Mouse (Mus musculus) hindbrain, embryonic 10.5 days (tissue): ENCODE measurements around the gene Gm28710. TPM values are rescaled to one million over a fixed set of nuclear protein-coding genes. Genes with fewer than 3 reads are reported as not detected.

Experiments
- DNase-seq: peaks from one replicate; pipeline ENCODE4 v3.0.0-alpha.2; 2017; ENCODE audit warnings: low spot score
- H3K27ac ChIP-seq: fragments of 300-500 bp; sonication (generic); 2 replicates; pipeline ENCODE4 v1.5.1; 2016; ENCODE audit warnings: mild to moderate bottlenecking, moderate library complexity
- H3K27me3 ChIP-seq: fragments of 300-500 bp; sonication (generic); 2 replicates; pipeline ENCODE4 v1.6.1; 2016; ENCODE audit warnings: mild to moderate bottlenecking; ENCODE audit not compliant: poor library complexity, insufficient read depth, severe bottlenecking
- H3K36me3 ChIP-seq: fragments of 300-500 bp; sonication (generic); 2 replicates; pipeline ENCODE4 v1.6.1; 2016; ENCODE audit warnings: mild to moderate bottlenecking, moderate library complexity
- H3K4me1 ChIP-seq: fragments of 300-500 bp; sonication (generic); replicated peaks from 2 replicates; pipeline ENCODE4 v1.6.1; 2016; ENCODE audit warnings: mild to moderate bottlenecking
- H3K4me3 ChIP-seq: fragments of 300-500 bp; sonication (generic); 2 replicates; pipeline ENCODE4 v1.5.1; 2016; ENCODE audit warnings: mild to moderate bottlenecking, moderate library complexity
- H3K9me3 ChIP-seq: fragments of 300-500 bp; sonication (generic); 2 replicates; pipeline ENCODE4 v1.6.1; 2016; ENCODE audit warnings: mild to moderate bottlenecking, moderate library complexity
- WGBS: fragments of 180-500 bp; shearing (Covaris S2); methylation state at CpG from one replicate; pipeline ENCODE4 v1.1.7; 2016; 5-methylcytosine and 5-hydroxymethylcytosine counted together
- polyA plus RNA-seq: library from polyadenylated mRNA; unstranded; fragments of >200 nt; fragmentation: Nextera tagmentation; extraction: Ambion mirVana; gene quantifications from 2 replicates; pipeline ENCODE4 v1.2.1, GENCODE M21; 2016

The Gm28710 gene
- not detected in 2 replicates for polyA plus RNA-seq

DNA sequence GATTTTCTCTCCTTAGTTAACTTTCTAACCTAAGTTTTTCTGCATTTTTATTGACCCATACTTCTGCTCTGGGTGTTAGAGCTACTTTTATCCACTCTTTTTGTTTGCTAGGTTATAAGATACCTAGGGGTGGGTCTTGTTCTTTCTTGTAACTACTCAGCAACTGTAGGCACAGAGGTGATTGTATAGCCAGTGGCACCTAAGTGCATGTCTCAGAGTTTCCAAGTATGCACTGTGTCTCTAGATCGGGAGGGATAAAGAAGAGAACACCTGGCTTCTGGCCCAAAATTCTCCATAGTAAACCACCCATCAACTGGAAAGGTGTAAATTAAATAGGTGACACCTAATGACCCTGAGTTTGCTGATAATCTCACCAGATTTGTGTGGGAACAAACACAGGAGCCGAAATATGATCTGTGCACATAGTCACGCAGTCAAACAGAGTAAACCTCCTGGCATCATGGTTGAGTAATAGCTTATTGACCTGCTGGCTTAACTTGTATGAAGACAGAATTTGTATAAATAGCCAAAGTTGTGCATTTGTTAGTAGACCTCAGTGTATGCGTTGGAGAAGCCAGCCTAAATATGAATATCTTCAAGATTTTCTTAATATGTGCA is at the start of gene Gm28710:
Gm28710 (plus strand) TSS at position 568 of the 618 bp plus-strand sequence.
- H3K4me1 ChIP-seq, result no peaks in the 10 kb centered on the region
- no peaks in the 10 kb centered on the region for H3K27me3 ChIP-seq
- H3K27ac ChIP-seq, result no peak within 1 kb of the TSS
- no peaks in the 10 kb centered on the region for H3K9me3 ChIP-seq
- no peak for DNase-seq
- H3K4me3 ChIP-seq, result no peak within 1 kb of the TSS
- 90% methylated on average over 4 of the region's 4 CpGs for WGBS
- no peaks in the 10 kb centered on the region for H3K36me3 ChIP-seq

DNA sequence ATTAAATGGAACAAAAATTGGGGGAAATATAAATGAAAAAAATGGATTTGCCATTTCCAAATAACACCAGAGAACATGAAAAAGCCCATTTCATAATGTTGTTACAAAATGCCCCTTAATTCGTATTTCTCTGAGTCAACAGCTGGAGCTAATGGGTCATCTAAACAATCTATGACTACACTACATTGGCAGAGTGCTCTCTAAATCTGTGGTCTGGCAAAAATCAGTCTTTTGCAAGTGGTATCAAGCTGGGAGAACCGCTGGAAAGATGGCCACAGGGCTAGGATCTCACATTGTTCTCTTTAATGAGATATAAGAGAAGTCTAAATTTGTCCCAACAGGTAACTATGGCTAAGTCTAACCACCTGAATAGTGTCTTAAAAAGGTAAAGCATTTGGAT is 14.4 kb upstream of the Gm28710 start:
- Histone ChIP-seq H3K4me1 (no peaks in the 10 kb centered on the region), H3K4me3 (no peak overlapping the region), H3K27ac (no peak overlapping the region), H3K36me3 (no peaks in the 10 kb centered on the region), H3K27me3 (no peaks in the 10 kb centered on the region), H3K9me3 (no peaks in the 10 kb centered on the region)
- WGBS, result 69% methylated on average over 2 of the region's 2 CpGs
- DNase-seq, result no peak

DNA sequence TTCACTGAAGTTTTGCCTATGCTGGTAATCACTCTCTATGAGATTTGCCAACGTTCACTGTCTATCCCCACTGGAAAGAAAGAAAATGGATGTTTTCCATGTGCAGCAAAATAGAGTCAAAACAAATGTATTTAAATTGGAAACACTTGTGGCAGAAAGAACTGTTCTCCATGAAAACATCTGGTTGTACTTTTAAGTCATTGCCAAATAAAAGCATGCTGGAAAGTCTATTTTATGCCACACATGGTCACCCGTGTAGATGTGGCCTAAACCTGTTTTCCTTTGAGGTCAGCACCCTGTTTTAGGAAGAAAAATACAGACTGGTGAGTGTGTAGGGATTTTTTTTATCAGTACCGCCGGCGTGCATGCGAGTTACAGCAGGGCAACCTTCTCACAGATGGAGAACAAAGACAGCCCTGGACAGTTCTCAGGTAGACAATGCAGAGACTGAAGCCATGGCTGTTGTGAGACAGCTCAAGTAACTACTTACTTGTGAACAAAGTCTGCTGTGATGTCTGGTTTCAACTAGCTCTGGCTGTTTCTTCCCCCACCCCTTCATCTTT is 12.9 kb upstream of the Gm28710 start:
- WGBS, result 71% methylated on average over 6 of the region's 6 CpGs
- DNase-seq, result peak; percentile 8

DNA sequence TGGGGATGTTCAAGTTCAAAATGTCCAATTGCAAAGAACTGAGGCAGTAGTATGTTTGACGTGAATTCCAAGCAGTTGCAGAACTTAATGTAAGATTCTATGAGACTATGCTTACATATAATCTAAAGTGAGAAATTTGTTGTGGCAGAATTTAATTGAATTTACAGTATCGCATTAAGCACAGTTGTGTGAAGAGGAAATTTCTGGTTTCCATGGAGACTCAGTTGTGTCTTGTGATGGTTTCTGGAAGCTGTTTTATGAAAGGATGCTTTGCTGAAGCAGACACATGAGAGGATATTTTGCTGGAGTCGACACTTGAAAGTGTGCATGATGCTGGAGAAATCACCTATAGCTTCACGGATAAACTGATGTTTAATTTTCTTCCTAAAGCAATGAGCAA is 6.0 kb upstream of the Gm28710 start:
- Histone ChIP-seq H3K27ac (no peak overlapping the region), H3K4me3 (no peak overlapping the region), H3K36me3 (no peaks in the 10 kb centered on the region), H3K4me1 (no peaks in the 10 kb centered on the region), H3K9me3 (no peaks in the 10 kb centered on the region), H3K27me3 (no peaks in the 10 kb centered on the region)
- 91% methylated on average over 4 of the region's 4 CpGs for WGBS
- DNase-seq, result no peak

More for the DNA sequence above, 12.9 kb upstream of the Gm28710 start:
- no peak overlapping the region for H3K4me3 ChIP-seq
- no peak overlapping the region for H3K27ac ChIP-seq
- no peaks in the 10 kb centered on the region for H3K4me1 ChIP-seq
- no peaks in the 10 kb centered on the region for H3K9me3 ChIP-seq
- H3K36me3 ChIP-seq, result no peaks in the 10 kb centered on the region
- no peaks in the 10 kb centered on the region for H3K27me3 ChIP-seq

DNA sequence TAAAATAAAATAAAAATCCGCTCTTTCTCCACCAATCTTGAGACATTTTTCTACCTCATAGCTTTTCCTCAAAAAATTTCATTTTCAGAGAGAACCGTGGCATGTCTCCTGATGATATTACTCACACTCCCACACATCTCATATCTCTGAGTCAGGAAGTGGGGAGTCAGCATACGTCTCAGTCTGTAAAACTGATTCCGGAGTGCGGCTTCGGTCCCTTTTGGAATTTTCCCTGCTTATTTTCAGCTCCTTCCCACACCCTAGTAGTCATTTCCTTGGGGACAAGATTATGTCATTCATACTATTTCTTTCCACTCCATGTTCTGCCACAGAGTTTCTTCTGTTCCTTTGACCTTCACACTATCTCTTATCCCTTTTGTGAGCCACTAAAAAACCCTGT is 3.4 kb downstream of the Gm28710 start:
- H3K27ac ChIP-seq, result no peak overlapping the region
- H3K36me3 ChIP-seq, result no peaks in the 10 kb centered on the region
- 88% methylated on average over 6 of the region's 6 CpGs for WGBS
- DNase-seq, result no peak
- H3K4me1 ChIP-seq, result no peaks in the 10 kb centered on the region
- H3K4me3 ChIP-seq, result no peak overlapping the region
- H3K27me3 ChIP-seq, result no peaks in the 10 kb centered on the region
- H3K9me3 ChIP-seq, result no peaks in the 10 kb centered on the region

DNA sequence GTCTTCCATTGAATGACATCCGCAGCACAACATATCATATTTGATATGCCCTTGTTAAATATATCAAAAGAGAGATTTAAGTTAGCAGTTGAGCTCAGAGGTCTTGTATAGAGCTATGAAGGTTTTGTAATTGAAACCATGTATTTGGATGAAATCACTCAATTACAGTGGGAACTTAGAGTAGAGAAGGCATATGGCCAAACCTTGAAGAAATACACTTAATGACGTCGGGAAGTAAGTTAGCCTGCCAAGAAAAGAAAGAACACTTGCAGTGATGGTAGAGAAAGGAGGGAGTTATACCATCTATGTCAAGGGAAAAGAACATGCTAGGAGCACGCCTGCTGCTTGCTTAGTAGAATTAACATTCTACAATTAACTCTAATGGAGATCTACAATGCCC is 11.1 kb downstream of the Gm28710 start:
- H3K27ac ChIP-seq, result no peak overlapping the region
- no peak overlapping the region for H3K4me3 ChIP-seq
- H3K27me3 ChIP-seq, result no peaks in the 10 kb centered on the region
- no peaks in the 10 kb centered on the region for H3K4me1 ChIP-seq
- no peak for DNase-seq
- no peaks in the 10 kb centered on the region for H3K36me3 ChIP-seq
- WGBS, result 84% methylated on average over 4 of the region's 4 CpGs
- H3K9me3 ChIP-seq, result no peaks in the 10 kb centered on the region

DNA sequence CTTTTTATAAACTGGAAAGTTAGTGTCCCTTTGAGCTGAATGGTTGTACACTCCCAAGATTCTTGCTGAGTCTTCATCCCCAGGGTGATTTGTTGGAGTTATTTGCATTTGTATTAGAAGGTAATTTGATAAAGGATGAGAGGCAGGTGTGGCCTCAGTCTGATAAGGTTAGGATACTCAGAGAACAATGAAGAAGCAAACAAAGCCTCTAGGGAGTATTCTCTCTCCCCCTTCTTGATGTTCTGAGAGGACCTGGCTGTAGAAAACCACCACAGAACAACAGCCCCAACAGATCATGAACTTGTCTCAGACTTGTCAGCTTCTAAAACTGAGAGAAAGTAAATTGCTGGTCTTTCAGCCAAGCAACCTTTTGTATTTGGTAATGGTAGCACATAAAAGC is 47.4 kb downstream of the Gm28710 start:
- Histone ChIP-seq H3K27me3 (no peaks in the 10 kb centered on the region), H3K27ac (no peak overlapping the region), H3K4me1 (no peaks in the 10 kb centered on the region), H3K36me3 (no peaks in the 10 kb centered on the region), H3K4me3 (no peak overlapping the region), H3K9me3 (no peaks in the 10 kb centered on the region)
- DNase-seq, result no peak

DNA sequence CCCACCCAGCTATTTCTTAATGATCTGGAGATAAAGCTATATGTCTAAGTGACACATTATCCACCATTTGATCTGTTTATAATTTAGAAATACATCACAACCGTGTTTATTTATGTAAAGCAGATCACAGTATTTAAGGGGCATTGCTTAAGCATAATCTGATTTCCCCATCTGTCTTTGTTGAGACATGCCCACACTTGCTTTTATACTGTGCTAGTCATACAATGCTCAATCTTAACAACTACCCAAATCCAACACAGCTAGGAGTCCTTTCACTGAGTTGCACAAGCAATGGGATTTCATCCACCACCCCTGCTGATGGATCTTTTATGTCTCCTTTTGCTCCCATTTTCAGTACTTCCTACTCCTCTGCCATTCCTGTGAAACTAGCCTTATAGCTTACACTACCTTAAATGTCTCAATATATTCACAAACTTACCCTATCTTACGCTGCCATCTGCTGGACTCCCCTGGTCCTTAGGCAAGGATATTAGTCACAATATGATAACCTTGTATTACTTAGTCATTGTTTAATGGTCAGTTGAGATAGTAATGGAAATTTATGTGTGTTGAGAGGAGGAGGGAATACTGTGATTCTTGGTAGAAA is 77.8 kb downstream of the Gm28710 start:
- H3K36me3 ChIP-seq, result no peaks in the 10 kb centered on the region
- DNase-seq, result peak; percentile 44
- H3K27me3 ChIP-seq, result no peaks in the 10 kb centered on the region; the same call in 1 of the 2 replicates
- 62% methylated on average over 2 of the region's 2 CpGs for WGBS
- no peaks in the 10 kb centered on the region for H3K9me3 ChIP-seq
- H3K4me1 ChIP-seq, result 0 out of 2 replicates have a peak, but pooled peaks cover 3% of the 10 kb centered on the region
- no peak overlapping the region for H3K4me3 ChIP-seq
- no peak overlapping the region for H3K27ac ChIP-seq

DNA sequence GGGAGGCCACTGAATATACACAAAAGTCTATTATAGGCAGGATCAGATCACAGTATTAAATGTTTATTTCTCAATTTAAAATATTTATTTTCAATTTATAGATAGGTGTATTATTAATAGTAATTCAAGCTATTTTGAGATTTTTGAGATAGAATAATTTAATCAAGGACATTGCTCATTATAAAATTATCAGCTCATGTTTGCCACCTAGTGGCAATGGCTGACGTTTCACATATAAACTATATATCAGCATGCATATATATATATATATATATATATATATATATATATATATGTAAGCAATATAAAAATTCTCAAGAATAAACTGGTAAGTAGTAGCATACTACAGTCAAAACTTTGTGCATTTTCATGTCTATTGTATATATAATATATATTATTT is 102.6 kb downstream of the Gm28710 start:
- DNase-seq, result no peak
- no peak overlapping the region for H3K27ac ChIP-seq
- WGBS, result 24% methylated on average over 1 of the region's 1 CpGs
- H3K4me1 ChIP-seq, result no peaks in the 10 kb centered on the region
- H3K9me3 ChIP-seq, result no peaks in the 10 kb centered on the region
- no peaks in the 10 kb centered on the region for H3K27me3 ChIP-seq
- no peak overlapping the region for H3K4me3 ChIP-seq
- no peaks in the 10 kb centered on the region for H3K36me3 ChIP-seq

DNA sequence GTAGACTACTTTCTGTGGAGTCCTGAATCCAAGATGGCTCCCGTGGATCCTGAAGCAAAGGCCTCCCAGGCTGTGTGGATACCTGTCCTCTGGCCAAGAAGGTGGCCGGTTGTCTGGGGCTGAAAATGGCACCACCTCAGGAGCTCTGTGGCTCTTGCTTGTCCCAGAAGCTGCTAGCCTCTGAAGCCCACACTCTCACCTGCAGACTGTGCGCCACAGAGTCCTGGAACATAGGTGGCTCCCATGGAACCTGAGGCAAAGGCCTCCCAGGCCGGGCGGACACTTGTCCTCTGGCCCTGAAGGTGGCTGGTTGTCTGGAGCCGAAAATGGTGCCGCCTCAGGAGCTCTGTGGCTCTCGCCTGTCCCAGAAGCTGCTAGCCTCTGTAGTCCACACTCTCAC is 128.2 kb downstream of the Gm28710 start:
- Histone ChIP-seq H3K36me3 (no peaks in the 10 kb centered on the region), H3K4me3 (no peak overlapping the region), H3K9me3 (no peaks in the 10 kb centered on the region), H3K4me1 (no peaks in the 10 kb centered on the region), H3K27ac (no peak overlapping the region), H3K27me3 (no peaks in the 10 kb centered on the region)
- DNase-seq, result no peak
- 96% methylated on average over 8 of the region's 8 CpGs for whole genome bisulfite sequencing

DNA sequence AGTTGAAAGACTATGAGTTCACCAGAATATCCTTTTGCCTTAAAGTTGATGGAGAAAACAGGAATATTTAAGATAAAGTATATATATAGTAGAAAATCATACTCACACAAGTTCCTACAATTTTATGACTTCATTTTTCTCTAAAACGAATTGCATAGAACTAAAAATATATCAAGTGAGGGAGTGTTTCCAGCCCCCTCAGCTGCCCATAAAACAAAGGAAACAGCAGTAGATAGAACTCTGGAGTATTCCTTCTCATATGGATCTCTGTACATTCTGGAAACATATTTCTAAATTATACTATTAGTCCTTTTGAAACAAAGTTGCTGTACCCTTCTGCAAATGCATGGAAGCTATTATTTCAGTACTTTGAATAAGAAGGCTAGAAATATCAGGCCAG is 130.9 kb downstream of the Gm28710 start:
- H3K4me1 ChIP-seq, result no peaks in the 10 kb centered on the region
- no peak overlapping the region for H3K4me3 ChIP-seq
- H3K27ac ChIP-seq, result no peak overlapping the region
- H3K9me3 ChIP-seq, result no peaks in the 10 kb centered on the region
- no peak for DNase-seq
- no peaks in the 10 kb centered on the region for H3K36me3 ChIP-seq
- H3K27me3 ChIP-seq, result no peaks in the 10 kb centered on the region
- 75% methylated on average over 1 of the region's 1 CpGs for WGBS
